Mouse (Mus musculus) forebrain, embryonic 15.5 days (tissue): ENCODE data around the gene Sh3bp2. TPM values are rescaled to one million over a fixed set of nuclear protein-coding genes. Genes with fewer than 3 reads are reported as not detected.

Experiments
- ATAC-seq: fragments of 200-750 bp; cut with Nextera tagmentation; replicated peaks from 2 replicates; pipeline ENCODE4 v1.8.0; 2017; ENCODE audit warnings: mild to moderate bottlenecking, moderate TSS enrichment, moderate library complexity
- H3K27ac ChIP-seq: fragments of 300-500 bp; sonication (generic); replicated peaks from 2 replicates; pipeline ENCODE4 v1.5.1; 2015; ENCODE audit warnings: mild to moderate bottlenecking, inconsistent platforms
- H3K27me3 ChIP-seq: fragments of 300-500 bp; sonication (generic); 2 replicates; pipeline ENCODE4 v1.6.1; 2015; ENCODE audit warnings: inconsistent platforms
- H3K36me3 ChIP-seq: fragments of 300-500 bp; sonication (generic); 2 replicates; pipeline ENCODE4 v1.6.1; 2015; ENCODE audit warnings: mild to moderate bottlenecking, inconsistent platforms
- H3K4me1 ChIP-seq: fragments of 300-500 bp; sonication (generic); 2 replicates; pipeline ENCODE4 v1.6.1; 2015; ENCODE audit warnings: inconsistent platforms
- H3K4me2 ChIP-seq: fragments of 300-500 bp; sonication (generic); replicated peaks from 2 replicates; pipeline ENCODE4 v1.6.1; 2015; ENCODE audit warnings: mild to moderate bottlenecking, inconsistent platforms
- H3K4me3 ChIP-seq: fragments of 300-500 bp; sonication (generic); 2 replicates; pipeline ENCODE4 v1.5.1; 2015; ENCODE audit warnings: mild to moderate bottlenecking, inconsistent platforms
- H3K9ac ChIP-seq: fragments of 300-500 bp; sonication (generic); replicated peaks from 2 replicates; pipeline ENCODE4 v1.6.1; 2015; ENCODE audit warnings: mild to moderate bottlenecking, inconsistent platforms
- H3K9me3 ChIP-seq: fragments of 300-500 bp; sonication (generic); 2 replicates; pipeline ENCODE4 v1.6.1; 2016; ENCODE audit warnings: inconsistent platforms
- WGBS: fragments of 180-500 bp; shearing (Covaris S2); methylation state at CpG from one replicate; pipeline ENCODE4 v1.1.7; 2015; ENCODE audit warnings: mixed read lengths; 5-methylcytosine and 5-hydroxymethylcytosine counted together
- polyA plus RNA-seq: library from polyadenylated mRNA; unstranded; fragments of >200 nt; fragmentation: Nextera tagmentation; extraction: Ambion mirVana; gene quantifications from 2 replicates; pipeline ENCODE4 v1.2.1, GENCODE M21; 2015

Sh3bp2 gene
- polyA plus RNA-seq, 1 experiment from 2014 or later: 21.2 TPM

DNA sequence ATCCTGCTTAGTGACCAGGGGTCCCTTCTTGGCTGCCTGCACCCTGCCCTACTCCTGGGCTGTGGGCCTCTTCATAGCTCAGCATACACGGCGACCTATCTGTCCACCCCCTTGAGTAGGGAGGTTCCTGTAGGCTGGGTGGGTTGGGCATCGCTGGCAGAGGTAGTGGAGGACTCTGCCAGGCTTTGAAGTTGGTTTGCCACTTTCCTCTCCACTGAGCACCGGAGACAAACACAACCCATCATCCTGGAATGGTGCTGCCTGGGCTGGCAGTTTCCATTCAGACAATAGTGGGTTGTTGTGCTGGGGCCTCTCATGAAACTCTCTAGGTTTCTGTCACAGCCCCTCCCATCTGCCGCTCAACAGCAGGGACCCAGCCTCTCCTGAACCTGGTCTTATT lies 4.5 kb downstream of the Sh3bp2 start:
- no peak overlapping the region for H3K4me2 ChIP-seq
- no peak overlapping the region for H3K9ac ChIP-seq
- no peaks in the 10 kb centered on the region for H3K36me3 ChIP-seq
- no peaks in the 10 kb centered on the region for H3K4me1 ChIP-seq
- H3K27ac ChIP-seq: no peak overlapping the region
- no peak overlapping the region for H3K4me3 ChIP-seq
- 66% methylated on average over 5 of the region's 5 CpGs for WGBS
- no peak for ATAC-seq
- no peaks in the 10 kb centered on the region for H3K9me3 ChIP-seq
- H3K27me3 ChIP-seq: no peaks in the 10 kb centered on the region

DNA sequence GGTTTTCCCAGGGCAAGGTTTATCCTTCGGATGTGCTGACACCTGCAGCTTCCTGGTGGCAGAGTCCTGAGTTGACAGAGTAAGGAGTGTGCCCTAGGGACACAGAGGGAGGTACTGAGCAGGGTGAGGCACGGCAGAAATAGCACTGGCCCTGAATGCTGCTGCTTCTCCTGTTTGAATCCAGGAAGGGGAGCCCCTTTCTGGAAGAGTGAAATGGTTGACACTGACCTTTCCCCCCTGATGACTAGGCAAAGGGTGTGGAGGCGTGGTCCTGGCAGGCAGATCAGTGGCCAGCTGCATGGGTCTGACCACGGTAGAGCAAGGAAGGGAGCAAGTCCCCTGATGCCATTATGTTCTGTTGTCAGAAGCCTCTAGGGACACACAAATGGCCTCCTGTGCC lies 5.0 kb downstream of the Sh3bp2 start:
- H3K9ac ChIP-seq: no peak overlapping the region
- no peaks in the 10 kb centered on the region for H3K9me3 ChIP-seq
- no peak overlapping the region for H3K4me2 ChIP-seq
- no peaks in the 10 kb centered on the region for H3K4me1 ChIP-seq
- ATAC-seq: no peak
- WGBS: 67% methylated on average over 4 of the region's 4 CpGs
- H3K36me3 ChIP-seq: no peaks in the 10 kb centered on the region
- H3K27ac ChIP-seq: no peak overlapping the region
- H3K4me3 ChIP-seq: no peak overlapping the region
- H3K27me3 ChIP-seq: no peaks in the 10 kb centered on the region

DNA sequence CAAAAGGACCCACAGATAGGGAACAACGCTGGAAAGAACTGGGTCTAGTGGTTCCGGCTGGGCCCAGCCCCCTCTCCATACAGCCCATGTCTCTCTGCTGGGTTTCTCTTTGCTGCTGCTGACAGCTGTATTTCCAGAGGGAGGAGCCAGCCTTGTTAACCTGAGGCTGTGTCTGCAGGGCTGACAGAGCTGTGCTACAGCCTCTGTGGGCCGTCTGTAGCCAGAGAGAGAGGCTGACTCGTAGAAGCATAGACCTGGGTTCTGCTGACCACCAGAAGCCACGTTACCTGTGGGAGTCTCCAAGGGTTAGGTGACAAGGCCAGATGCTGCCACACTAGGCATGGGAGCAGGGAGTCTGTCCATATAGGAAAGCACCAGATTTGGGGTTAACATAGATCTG lies 7.4 kb downstream of the Sh3bp2 start:
- Histone ChIP-seq H3K9me3 (no peaks in the 10 kb centered on the region), H3K9ac (no peak overlapping the region), H3K4me1 (no peaks in the 10 kb centered on the region), H3K27me3 (no peaks in the 10 kb centered on the region), H3K4me2 (no peak overlapping the region), H3K4me3 (no peak overlapping the region), H3K27ac (no peak overlapping the region), H3K36me3 (no peaks in the 10 kb centered on the region)
- no peak for ATAC-seq
- WGBS: 74% methylated on average over 5 of the region's 5 CpGs

DNA sequence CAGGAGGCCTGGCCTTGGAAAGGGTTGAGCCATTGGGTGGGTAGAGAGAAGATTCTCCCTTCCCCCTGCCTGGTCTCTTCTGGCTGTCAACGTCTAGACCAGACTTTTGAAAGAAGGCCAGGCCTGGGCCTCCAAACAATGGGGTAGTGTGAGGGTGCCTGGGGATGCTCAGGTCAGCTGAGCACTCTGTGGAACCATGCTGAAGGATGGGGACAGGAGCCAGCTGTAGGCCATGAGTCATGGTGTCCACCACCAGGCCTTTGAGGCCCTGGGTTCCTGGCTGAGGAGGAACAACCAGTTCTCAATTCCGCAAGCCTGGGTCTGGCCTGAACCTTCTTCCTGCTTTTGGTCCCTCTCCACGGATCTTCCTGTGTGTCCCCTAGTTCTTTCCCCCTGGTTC lies 8.2 kb downstream of the Sh3bp2 start:
- Histone ChIP-seq H3K36me3 (no peaks in the 10 kb centered on the region), H3K4me2 (no peak overlapping the region), H3K4me3 (no peak overlapping the region), H3K9ac (no peak overlapping the region), H3K27me3 (no peaks in the 10 kb centered on the region), H3K4me1 (no peaks in the 10 kb centered on the region), H3K27ac (no peak overlapping the region), H3K9me3 (no peaks in the 10 kb centered on the region)
- WGBS: 67% methylated on average over 3 of the region's 3 CpGs
- ATAC-seq: no peak

DNA sequence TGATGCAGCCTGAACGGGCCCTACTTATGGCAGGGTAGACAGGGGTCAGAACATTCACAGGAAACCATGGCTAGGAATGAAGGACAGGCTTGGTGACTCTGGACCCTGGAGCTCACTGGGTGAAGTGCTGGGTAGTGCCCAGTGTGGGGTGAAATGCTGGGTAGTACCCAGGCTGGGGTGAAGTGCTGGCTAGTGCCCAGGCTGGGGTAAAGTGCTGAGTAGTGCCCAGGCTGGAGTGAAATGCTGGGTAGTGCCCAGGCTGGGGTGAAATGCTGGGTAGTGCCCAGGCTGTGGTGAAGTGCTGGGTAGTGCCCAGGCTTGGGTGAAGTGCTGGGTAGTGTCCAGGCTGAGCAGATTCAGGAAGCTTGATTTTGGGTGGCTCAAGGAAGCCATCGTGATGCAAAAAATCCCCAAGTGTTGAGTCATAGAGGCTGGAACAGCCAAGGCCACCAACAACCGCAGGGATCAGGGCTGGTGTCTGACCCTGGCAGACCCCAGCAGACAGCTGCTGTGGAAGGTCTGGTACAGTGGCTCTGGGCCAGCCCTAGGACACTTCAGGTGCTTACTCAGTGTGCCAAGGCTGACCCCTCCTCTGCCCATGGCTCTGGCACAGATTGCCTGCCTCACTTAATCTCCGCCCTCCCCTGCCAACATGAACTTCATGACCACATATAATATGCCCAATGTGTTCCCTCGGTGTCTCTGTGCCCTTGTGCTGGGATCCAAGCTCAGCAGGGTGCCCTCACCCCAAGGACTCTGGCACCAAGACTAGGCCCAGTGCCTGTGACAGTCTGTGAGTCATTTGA lies 9.3 kb downstream of the Sh3bp2 start:
- Histone ChIP-seq H3K4me3 (no peak overlapping the region), H3K27ac (no peak overlapping the region), H3K9me3 (no peaks in the 10 kb centered on the region), H3K4me2 (no peak overlapping the region), H3K4me1 (no peaks in the 10 kb centered on the region), H3K36me3 (no peaks in the 10 kb centered on the region), H3K27me3 (no peaks in the 10 kb centered on the region), H3K9ac (no peak overlapping the region)
- 81% methylated on average over 5 of the region's 5 CpGs for WGBS
- no peak for ATAC-seq

DNA sequence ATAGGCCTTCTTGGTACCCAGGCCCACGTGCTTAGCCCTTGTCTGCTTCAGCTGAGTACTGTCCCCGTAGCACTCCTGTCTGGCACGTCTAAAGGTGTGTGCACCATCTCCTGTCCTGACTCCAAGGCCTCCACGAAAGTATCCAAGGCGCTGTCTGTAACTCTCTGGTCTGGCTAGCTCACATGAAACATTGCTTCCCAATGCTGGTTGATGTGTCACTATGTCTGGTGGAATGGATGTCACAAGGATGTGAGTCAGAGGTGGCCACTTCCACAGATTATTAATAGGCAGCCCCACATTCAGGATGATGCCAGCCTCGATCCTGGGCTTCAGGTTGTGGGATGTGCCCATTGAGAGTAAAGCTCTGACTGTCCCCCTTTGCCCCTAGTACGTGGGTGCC lies 10.2 kb downstream of the Sh3bp2 start:
- H3K9ac ChIP-seq: no peak overlapping the region
- no peaks in the 10 kb centered on the region for H3K36me3 ChIP-seq
- H3K27me3 ChIP-seq: no peaks in the 10 kb centered on the region
- H3K9me3 ChIP-seq: no peaks in the 10 kb centered on the region
- 86% methylated on average over 7 of the region's 7 CpGs for WGBS
- no peaks in the 10 kb centered on the region for H3K4me1 ChIP-seq
- H3K4me2 ChIP-seq: no peak overlapping the region
- H3K4me3 ChIP-seq: no peak overlapping the region
- ATAC-seq: no peak
- H3K27ac ChIP-seq: no peak overlapping the region

DNA sequence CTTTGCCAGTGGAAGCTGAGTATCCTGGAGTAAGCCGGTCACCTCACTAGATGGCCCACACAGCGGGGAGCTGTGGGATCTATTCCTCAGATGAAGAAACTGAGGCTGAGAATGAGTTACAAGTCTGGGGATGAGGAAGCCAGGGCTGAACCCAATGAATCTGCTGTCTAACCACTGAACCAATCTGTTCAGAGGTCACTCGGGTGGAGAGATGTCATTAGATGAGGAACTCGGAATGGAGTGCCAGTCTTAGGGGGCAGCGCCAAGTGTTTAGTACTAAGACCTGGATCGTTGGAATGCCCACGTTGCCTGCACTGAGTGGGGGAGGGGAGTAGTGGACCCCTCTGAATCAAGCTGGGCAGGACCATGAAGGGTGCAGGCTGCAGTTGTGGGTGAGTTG lies 12.4 kb downstream of the Sh3bp2 start:
- H3K9ac ChIP-seq: no peak overlapping the region
- no peaks in the 10 kb centered on the region for H3K27me3 ChIP-seq
- H3K9me3 ChIP-seq: no peaks in the 10 kb centered on the region

DNA sequence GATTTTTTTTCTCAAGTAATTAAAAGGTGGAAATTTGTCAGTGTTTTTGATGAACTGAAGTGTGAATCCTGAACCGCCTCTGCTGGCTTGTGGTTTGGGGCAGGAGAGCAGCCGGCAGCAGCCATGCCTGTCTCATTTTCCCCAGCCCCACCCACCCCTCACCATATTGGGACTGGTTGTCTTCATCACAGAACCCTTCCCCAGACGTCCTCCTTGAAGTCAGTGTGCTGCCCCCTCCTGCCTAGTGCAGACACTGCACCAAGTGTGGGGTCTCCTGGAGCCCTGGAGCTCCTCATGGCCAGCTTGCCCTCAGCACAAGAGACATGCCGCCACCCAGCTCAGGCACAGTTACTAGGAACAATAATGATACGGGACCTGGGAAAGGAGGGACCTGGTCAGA lies 12.9 kb downstream of the Sh3bp2 start:
- Histone ChIP-seq H3K9me3 (no peaks in the 10 kb centered on the region), H3K9ac (no peak overlapping the region), H3K27me3 (no peaks in the 10 kb centered on the region), H3K27ac (no peak overlapping the region), H3K4me3 (no peak overlapping the region), H3K4me2 (no peak overlapping the region), H3K36me3 (no peaks in the 10 kb centered on the region), H3K4me1 (no peaks in the 10 kb centered on the region)
- WGBS: 47% methylated on average over 5 of the region's 5 CpGs
- no peak for ATAC-seq

More for the DNA sequence above, 12.4 kb downstream of the Sh3bp2 start:
- H3K36me3 ChIP-seq: no peaks in the 10 kb centered on the region
- WGBS: 83% methylated on average over 7 of the region's 7 CpGs
- H3K4me3 ChIP-seq: no peak overlapping the region
- H3K4me2 ChIP-seq: no peak overlapping the region
- no peaks in the 10 kb centered on the region for H3K4me1 ChIP-seq
- H3K27ac ChIP-seq: no peak overlapping the region
- no peak for ATAC-seq

DNA sequence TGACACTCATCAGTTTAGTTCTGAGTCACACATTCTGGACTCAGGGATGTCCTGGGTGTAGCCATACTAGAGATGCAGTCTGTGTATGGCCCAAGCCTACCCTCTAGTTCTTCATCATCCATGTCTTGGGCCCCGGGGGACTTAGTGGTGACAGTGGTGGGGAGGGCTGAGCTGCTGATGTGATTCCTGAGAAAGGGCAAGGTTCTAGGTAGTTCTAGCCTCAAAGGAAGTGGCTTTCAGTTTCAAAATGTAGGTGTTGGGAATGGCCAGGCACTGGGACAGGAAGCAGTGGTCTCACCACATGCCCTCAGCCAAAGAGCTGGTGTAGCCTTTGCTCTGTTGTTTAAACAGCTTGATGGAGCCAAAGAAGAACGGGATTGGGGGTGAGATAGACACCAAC lies 13.5 kb downstream of the Sh3bp2 start:
- H3K4me3 ChIP-seq: no peak overlapping the region
- no peaks in the 10 kb centered on the region for H3K36me3 ChIP-seq
- H3K4me2 ChIP-seq: no peak overlapping the region
- no peak overlapping the region for H3K9ac ChIP-seq
- no peaks in the 10 kb centered on the region for H3K27me3 ChIP-seq
- no peak for ATAC-seq
- no peak overlapping the region for H3K27ac ChIP-seq
- no peaks in the 10 kb centered on the region for H3K9me3 ChIP-seq
- H3K4me1 ChIP-seq: no peaks in the 10 kb centered on the region
- WGBS: 89% methylated on average over 2 of the region's 2 CpGs

DNA sequence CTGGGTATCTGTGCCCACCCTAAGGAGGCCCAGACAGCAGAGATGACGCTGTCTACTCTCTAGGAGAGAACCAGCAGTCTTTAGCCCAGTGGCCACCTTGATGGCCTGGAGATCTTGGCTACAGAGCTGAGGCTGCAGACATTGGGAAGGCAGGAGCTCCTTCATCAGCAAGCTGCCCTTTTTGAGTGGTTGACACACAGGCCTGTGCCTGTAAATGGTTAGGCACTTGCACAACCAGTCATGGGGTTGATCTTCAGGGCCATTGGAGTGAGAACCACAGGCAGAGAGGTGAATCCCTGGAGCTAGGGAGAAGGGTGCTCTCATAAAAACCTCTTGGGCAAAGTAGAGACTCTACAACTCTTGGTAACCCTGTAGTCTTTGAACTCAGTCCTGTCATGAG lies 16.5 kb downstream of the Sh3bp2 start:
- H3K4me3 ChIP-seq: no peak overlapping the region
- H3K27ac ChIP-seq: no peak overlapping the region
- no peak overlapping the region for H3K9ac ChIP-seq
- H3K4me2 ChIP-seq: no peak overlapping the region
- WGBS: 67% methylated on average over 1 of the region's 1 CpGs
- H3K9me3 ChIP-seq: no peaks in the 10 kb centered on the region
- no peaks in the 10 kb centered on the region for H3K36me3 ChIP-seq
- H3K27me3 ChIP-seq: no peaks in the 10 kb centered on the region
- no peak for ATAC-seq
- H3K4me1 ChIP-seq: no peaks in the 10 kb centered on the region

DNA sequence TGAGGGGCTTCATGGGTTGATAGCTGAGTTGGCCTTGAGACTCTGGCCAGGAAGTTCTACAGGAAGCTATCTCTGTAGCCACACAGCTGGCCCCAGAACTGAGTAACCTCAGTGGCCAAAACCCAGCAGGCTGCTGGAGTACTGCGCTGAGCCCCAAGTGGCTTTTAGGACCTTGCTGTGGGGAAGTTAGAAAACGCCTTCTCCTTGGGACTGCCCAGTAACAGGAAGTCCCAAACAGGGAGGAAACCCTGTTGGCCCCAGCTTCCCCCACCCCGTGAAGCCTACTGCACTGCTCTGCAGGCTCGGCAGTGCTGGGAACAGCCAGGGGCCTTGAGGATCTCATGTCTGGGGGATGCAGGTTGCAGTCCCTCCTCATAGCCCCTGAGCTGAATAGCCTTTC lies 17.5 kb downstream of the Sh3bp2 start:
- no peaks in the 10 kb centered on the region for H3K4me1 ChIP-seq
- no peak overlapping the region for H3K4me2 ChIP-seq
- WGBS: 56% methylated on average over 4 of the region's 4 CpGs

DNA sequence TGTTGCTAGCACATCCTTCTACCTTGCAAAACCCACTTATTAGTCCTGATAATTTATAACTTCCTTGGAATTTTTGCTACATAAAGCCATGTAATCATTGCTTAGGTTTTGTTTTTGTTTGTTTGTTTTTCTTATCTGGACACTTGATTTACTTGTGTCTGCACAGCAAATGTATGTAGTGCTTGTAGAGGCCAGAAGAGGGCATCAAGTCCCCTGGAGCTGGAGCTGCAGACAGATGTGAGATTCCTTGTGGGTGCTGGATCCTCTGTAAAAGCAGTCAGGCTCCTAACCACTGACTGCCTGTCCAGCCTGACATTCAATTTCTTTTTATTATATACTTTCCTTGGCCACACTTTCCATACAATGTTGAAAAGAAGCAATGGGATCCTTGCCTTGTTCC lies 21.8 kb downstream of the Sh3bp2 start:
- Histone ChIP-seq H3K4me2 (no peak overlapping the region), H3K27ac (no peak overlapping the region), H3K4me3 (no peak overlapping the region), H3K36me3 (peaks cover 10% of the 10 kb centered on the region), H3K9ac (no peak overlapping the region), H3K27me3 (no peaks in the 10 kb centered on the region), H3K4me1 (peaks cover 22% of the 10 kb centered on the region), H3K9me3 (no peaks in the 10 kb centered on the region)
- ATAC-seq: no peak

More for the DNA sequence above, 17.5 kb downstream of the Sh3bp2 start:
- no peaks in the 10 kb centered on the region for H3K9me3 ChIP-seq
- ATAC-seq: no peak
- H3K36me3 ChIP-seq: no peaks in the 10 kb centered on the region
- H3K27me3 ChIP-seq: no peaks in the 10 kb centered on the region
- H3K27ac ChIP-seq: no peak overlapping the region
- H3K9ac ChIP-seq: no peak overlapping the region
- no peak overlapping the region for H3K4me3 ChIP-seq

DNA sequence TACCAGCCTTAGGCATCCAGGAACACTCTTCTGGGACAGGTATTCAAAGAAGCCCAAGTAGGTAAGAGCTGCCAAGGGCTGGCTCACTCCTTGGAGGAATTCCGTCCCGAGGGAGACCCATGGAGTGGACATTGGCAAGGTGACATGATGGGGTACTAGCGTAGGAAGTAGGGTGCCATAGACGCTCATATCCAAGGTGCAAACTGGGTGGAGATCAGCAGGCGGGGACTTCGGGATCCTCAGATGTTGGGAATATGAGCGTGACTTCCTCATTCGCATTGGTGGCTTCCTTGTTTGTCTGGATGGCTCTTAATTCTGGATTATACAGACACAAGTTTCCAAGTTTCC lies 23.5 kb downstream of the Sh3bp2 start:
- 27% methylated on average over 8 of the region's 8 CpGs for WGBS
- Histone ChIP-seq H3K27ac (peak overlapping the region; percentile 82; the same call in 1 of the 2 replicates), H3K36me3 (peaks cover 20% of the 10 kb centered on the region), H3K9me3 (no peaks in the 10 kb centered on the region), H3K4me1 (peaks cover 22% of the 10 kb centered on the region), H3K9ac (peak overlapping the region; percentile 99), H3K4me3 (peak overlapping the region; percentile 98), H3K27me3 (no peaks in the 10 kb centered on the region), H3K4me2 (peak overlapping the region; percentile 76)
- peak; percentile 11; the same call in 1 of the 2 replicates for ATAC-seq
